ENCODE assay signal across 17 mouse cellular contexts in genomic region chr5:103368993-103369392, GRCm38 (mm10). TPM values are rescaled to one million over a fixed set of nuclear protein-coding genes. Genes with fewer than 3 reads are reported as not detected.
A peak's percentile ranks its signal among the peaks of the same experiment; 100 is the strongest.
DNase-seq lines count a peak whose midpoint lies in the region; ATAC-seq and TF ChIP-seq lines count a peak whose summit lies in the region.
"Had no signal": no experiment of that assay in that cellular context is flagged by ENCODE, and none has a peak within 500 bp of the region (broad histone marks: within the 10 kb centered on the region; RNA-seq: fewer than 3 reads in every experiment).

No protein-coding gene starts in this region.

- no peaks in the 10 kb centered on the region for H3K27me3 ChIP-seq in intestine, postnatal 0 days (replicated peaks; ENCODE audit: control insufficient read depth, insufficient read depth, low read length)
- no peaks in the 10 kb centered on the region for H3K27me3 ChIP-seq in intestine, embryonic 15.5 days (replicated peaks)
- H3K27me3 ChIP-seq: embryonic facial prominence, embryonic 15.5 days; midbrain, embryonic 13.5 days; neural tube, embryonic 13.5 days had no signal

- no peak overlapping the region for H3K9ac ChIP-seq in intestine, postnatal 0 days (ENCODE audit: low read depth, low read length)
- no peak overlapping the region for H3K9ac ChIP-seq in intestine, embryonic 15.5 days
- H3K9ac ChIP-seq: embryonic facial prominence, embryonic 15.5 days; liver, embryonic 13.5 days; midbrain, embryonic 13.5 days; neural tube, embryonic 13.5 days had no signal

- no peaks in the 10 kb centered on the region for H3K4me1 ChIP-seq in intestine, postnatal 0 days (replicated peaks; ENCODE audit: control insufficient read depth, insufficient read depth, low read length)
- H3K4me1 ChIP-seq in intestine, embryonic 15.5 days (replicated peaks): no peaks in the 10 kb centered on the region
- peaks cover 3% of the 10 kb centered on the region for H3K4me1 ChIP-seq in lung, adult 2 months (ENCODE audit: control insufficient read depth, insufficient read depth, low read length)
- no peaks in the 10 kb centered on the region; the same call in 1 of the 2 replicates for H3K4me1 ChIP-seq in cortical plate, adult 2 months (ENCODE audit: control insufficient read depth, insufficient read depth, low read length)
- H3K4me1 ChIP-seq: liver, embryonic 13.5 days; midbrain, embryonic 13.5 days; neural tube, embryonic 13.5 days had no signal

- no peak for DNase-seq in lung, adult 2 months
- DNase-seq in lung, postnatal 4 days: no peak
- DNase-seq in testis, postnatal 14 days (ENCODE audit: low spot score): peak; percentile 27
- DNase-seq in MN1 (ENCODE audit: low spot score): no peak
- DNase-seq: cerebellum, adult 8-10 months; heart, postnatal 36 days; liver, embryonic 13.5 days; right cerebral cortex, adult 18-20 months; thymus, postnatal 4 days had no signal

- no peak for ATAC-seq in intestine, postnatal 0 days
- ATAC-seq in intestine, embryonic 15.5 days: no peak
- ATAC-seq: activated CD4-positive, CD25-positive, alpha-beta regulatory T cell, adult 4 months; forebrain, embryonic 16.5 days; midbrain, embryonic 13.5 days had no signal

- no peak overlapping the region for H3K4me3 ChIP-seq in intestine, postnatal 0 days (ENCODE audit: low read depth, low read length)
- no peak overlapping the region for H3K4me3 ChIP-seq in intestine, embryonic 15.5 days (replicated peaks)
- H3K4me3 ChIP-seq in lung, adult 2 months (replicated peaks; ENCODE audit: extremely low read depth, low read depth, low read length): no peak overlapping the region
- no peak overlapping the region for H3K4me3 ChIP-seq in cortical plate, adult 2 months (ENCODE audit: insufficient read depth, low read length)
- H3K4me3 ChIP-seq: embryonic facial prominence, embryonic 15.5 days; liver, embryonic 13.5 days; midbrain, embryonic 13.5 days; neural tube, embryonic 13.5 days had no signal

- WGBS in intestine, postnatal 0 days: 82% methylated on average over 10 of the region's 10 CpGs
- 80% methylated on average over 10 of the region's 10 CpGs for WGBS in intestine, embryonic 15.5 days
- WGBS in lung, adult 2 months: 76% methylated on average over 10 of the region's 10 CpGs

- TF ChIP-seq CTCF in intestine, postnatal 0 days (IDR thresholded peaks at IDR 0.05; ENCODE audit: low read depth): peak; percentile 51
- TF ChIP-seq CTCF in lung, adult 2 months (IDR thresholded peaks at IDR 0.05; ENCODE audit: insufficient read depth, low read length): peak; percentile 43; the same call in 1 of the 2 replicates
- TF ChIP-seq CTCF in cortical plate, adult 2 months (IDR thresholded peaks at IDR 0.05; ENCODE audit: extremely low read depth, insufficient read depth, low read length): 0 out of 2 replicates have a peak, but pooled peaks have one; percentile 15

- H3K27ac ChIP-seq in intestine, postnatal 0 days (ENCODE audit: low read depth, low read length): no peak overlapping the region
- H3K27ac ChIP-seq in intestine, embryonic 15.5 days: no peak overlapping the region
- no peak overlapping the region for H3K27ac ChIP-seq in cortical plate, adult 2 months (ENCODE audit: insufficient read depth, low read length)
- H3K27ac ChIP-seq: embryonic facial prominence, embryonic 15.5 days; liver, embryonic 13.5 days; midbrain, embryonic 13.5 days; neural tube, embryonic 13.5 days had no signal

- H3K36me3 ChIP-seq in intestine, postnatal 0 days (ENCODE audit: control insufficient read depth, insufficient read depth): no peaks in the 10 kb centered on the region
- no peaks in the 10 kb centered on the region for H3K36me3 ChIP-seq in intestine, embryonic 15.5 days
- H3K36me3 ChIP-seq: embryonic facial prominence, embryonic 15.5 days; liver, embryonic 13.5 days; midbrain, embryonic 13.5 days; neural tube, embryonic 13.5 days had no signal

- no peak overlapping the region for H3K4me2 ChIP-seq in intestine, postnatal 0 days (replicated peaks; ENCODE audit: low read depth)
- H3K4me2 ChIP-seq in intestine, embryonic 15.5 days (replicated peaks): no peak overlapping the region
- H3K4me2 ChIP-seq: embryonic facial prominence, embryonic 15.5 days; liver, embryonic 13.5 days; midbrain, embryonic 13.5 days; neural tube, embryonic 13.5 days had no signal

- H3K9me3 ChIP-seq in intestine, postnatal 0 days (ENCODE audit: control insufficient read depth): no peaks in the 10 kb centered on the region
- H3K9me3 ChIP-seq in intestine, embryonic 15.5 days: no peaks in the 10 kb centered on the region
- H3K9me3 ChIP-seq: embryonic facial prominence, embryonic 15.5 days; liver, embryonic 13.5 days; neural tube, embryonic 13.5 days had no signal

- TF ChIP-seq POLR2A in lung, adult 2 months (IDR thresholded peaks at IDR 0.05; ENCODE audit: borderline replicate concordance, extremely low read depth, low read depth, low read length): no peak
- no peak for TF ChIP-seq POLR2A in cortical plate, adult 2 months (IDR thresholded peaks at IDR 0.05; ENCODE audit: extremely low read depth, insufficient read depth, low read length)

RNA-seq across cellular contexts. Expression of gene Ptpn13, which starts 56.0 kb away (rescaled TPM):
- 0.90 and 1.3 TPM in 2 replicates for polyA plus RNA-seq in intestine, postnatal 0 days (2015; fragmentation: Nextera tagmentation; extraction: Ambion mirVana)
- 5.5 TPM in 2 replicates for polyA plus RNA-seq in intestine, embryonic 15.5 days (2015; fragmentation: Nextera tagmentation; extraction: Ambion mirVana)
- polyA plus RNA-seq in lung, adult 2 months (2012; rRNA removed): 18.0 and 22.6 TPM in 2 replicates
- 6.6 and 6.9 TPM in 2 replicates for polyA plus RNA-seq in cortical plate, adult 2 months (2012; rRNA removed)
